Mouse (Mus musculus): ENCODE data around the gene Fam126a. TPM values are rescaled to one million over a fixed set of nuclear protein-coding genes. Genes with fewer than 3 reads are reported as not detected.

Fam126a gene
- polyA plus RNA-seq, 1 experiment from 2014 or later: 29.2 TPM

- Histone ChIP-seq H3K27me3 (ENCODE audit: control insufficient read depth, insufficient read depth, low read length) (no peaks in the 10 kb centered on the region), H3K9ac (ENCODE audit: low read length) (no peak overlapping the region), H3K4me1 (ENCODE audit: control insufficient read depth, insufficient read depth, low read length) (no peaks in the 10 kb centered on the region), H3K36me3 (ENCODE audit: control insufficient read depth, insufficient read depth, low read length) (no peaks in the 10 kb centered on the region), H3K4me2 (ENCODE audit: low read depth, severe bottlenecking) (no peak overlapping the region), H3K9me3 (ENCODE audit: control insufficient read depth, low read length) (no peaks in the 10 kb centered on the region), H3K4me3 (ENCODE audit: low read depth, low read length) (no peak overlapping the region), H3K27ac (replicated peaks; ENCODE audit: low read depth, low read length) (no peak overlapping the region)
- 64% methylated on average over 4 of the region's 4 CpGs for WGBS
- ATAC-seq (ENCODE audit: insufficient number of reproducible peaks, low FRiP score, low TSS enrichment, low read depth): no peak
- DNase-seq (ENCODE audit: low spot score): no peak
Observed at GRCm38 (mm10) chr5:24045998-24046631, 15.6 kb upstream of the Fam126a start.

- H3K36me3 ChIP-seq (ENCODE audit: control insufficient read depth, insufficient read depth, low read length): no peaks in the 10 kb centered on the region
- DNase-seq (ENCODE audit: low spot score): no peak
- no peak overlapping the region for H3K27ac ChIP-seq (replicated peaks; ENCODE audit: low read depth, low read length)
- no peak overlapping the region for H3K4me3 ChIP-seq (ENCODE audit: low read depth, low read length)
- WGBS: 39% methylated on average over 1 of the region's 1 CpGs
- no peak overlapping the region for H3K9ac ChIP-seq (ENCODE audit: low read length)
- no peaks in the 10 kb centered on the region for H3K9me3 ChIP-seq (ENCODE audit: control insufficient read depth, low read length)
- H3K4me1 ChIP-seq (ENCODE audit: control insufficient read depth, insufficient read depth, low read length): no peaks in the 10 kb centered on the region
- H3K4me2 ChIP-seq (ENCODE audit: low read depth, severe bottlenecking): no peak overlapping the region
- ATAC-seq (ENCODE audit: insufficient number of reproducible peaks, low FRiP score, low TSS enrichment, low read depth): no peak
- no peaks in the 10 kb centered on the region for H3K27me3 ChIP-seq (ENCODE audit: control insufficient read depth, insufficient read depth, low read length)
Observed at GRCm38 (mm10) chr5:24044387-24044786, 13.9 kb upstream of the Fam126a start.

GRCm38 (mm10) chr5:24043367-24043766, 12.9 kb upstream of the Fam126a start:
- DNase-seq (ENCODE audit: low spot score) (no peak), ATAC-seq (ENCODE audit: insufficient number of reproducible peaks, low FRiP score, low TSS enrichment, low read depth) (no peak)
- Histone ChIP-seq H3K36me3 (ENCODE audit: control insufficient read depth, insufficient read depth, low read length) (no peaks in the 10 kb centered on the region), H3K4me2 (ENCODE audit: low read depth, severe bottlenecking) (no peak overlapping the region), H3K4me1 (ENCODE audit: control insufficient read depth, insufficient read depth, low read length) (no peaks in the 10 kb centered on the region), H3K27me3 (ENCODE audit: control insufficient read depth, insufficient read depth, low read length) (no peaks in the 10 kb centered on the region), H3K9ac (ENCODE audit: low read length) (no peak overlapping the region), H3K9me3 (ENCODE audit: control insufficient read depth, low read length) (no peaks in the 10 kb centered on the region), H3K4me3 (ENCODE audit: low read depth, low read length) (no peak overlapping the region), H3K27ac (replicated peaks; ENCODE audit: low read depth, low read length) (no peak overlapping the region)
- 93% methylated on average over 2 of the region's 2 CpGs for WGBS

GRCm38 (mm10) chr5:24041341-24041852, 10.9 kb upstream of the Fam126a start:
- Histone ChIP-seq H3K4me1 (ENCODE audit: control insufficient read depth, insufficient read depth, low read length) (no peaks in the 10 kb centered on the region), H3K4me3 (ENCODE audit: low read depth, low read length) (no peak overlapping the region), H3K36me3 (ENCODE audit: control insufficient read depth, insufficient read depth, low read length) (no peaks in the 10 kb centered on the region), H3K9ac (ENCODE audit: low read length) (no peak overlapping the region), H3K27ac (replicated peaks; ENCODE audit: low read depth, low read length) (no peak overlapping the region), H3K9me3 (ENCODE audit: control insufficient read depth, low read length) (no peaks in the 10 kb centered on the region), H3K4me2 (ENCODE audit: low read depth, severe bottlenecking) (no peak overlapping the region), H3K27me3 (ENCODE audit: control insufficient read depth, insufficient read depth, low read length) (no peaks in the 10 kb centered on the region)
- DNase-seq (ENCODE audit: low spot score) (no peak), ATAC-seq (ENCODE audit: insufficient number of reproducible peaks, low FRiP score, low TSS enrichment, low read depth) (no peak)
- 84% methylated on average over 4 of the region's 4 CpGs for WGBS

- no peaks in the 10 kb centered on the region for H3K9me3 ChIP-seq (ENCODE audit: control insufficient read depth, low read length)
- ATAC-seq (ENCODE audit: insufficient number of reproducible peaks, low FRiP score, low TSS enrichment, low read depth) (no peak), DNase-seq (ENCODE audit: low spot score) (no peak)
- no peak overlapping the region for H3K27ac ChIP-seq (replicated peaks; ENCODE audit: low read depth, low read length)
- no peaks in the 10 kb centered on the region for H3K27me3 ChIP-seq (ENCODE audit: control insufficient read depth, insufficient read depth, low read length)
- no peak overlapping the region for H3K4me3 ChIP-seq (ENCODE audit: low read depth, low read length)
- no peak overlapping the region for H3K4me2 ChIP-seq (ENCODE audit: low read depth, severe bottlenecking)
- no peaks in the 10 kb centered on the region for H3K4me1 ChIP-seq (ENCODE audit: control insufficient read depth, insufficient read depth, low read length)
- no peaks in the 10 kb centered on the region for H3K36me3 ChIP-seq (ENCODE audit: control insufficient read depth, insufficient read depth, low read length)
- no peak overlapping the region for H3K9ac ChIP-seq (ENCODE audit: low read length)
Observed at GRCm38 (mm10) chr5:24040601-24041000, 10.1 kb upstream of the Fam126a start.

- H3K9me3 ChIP-seq (ENCODE audit: control insufficient read depth, low read length): no peaks in the 10 kb centered on the region
- H3K27me3 ChIP-seq (ENCODE audit: control insufficient read depth, insufficient read depth, low read length): no peaks in the 10 kb centered on the region
- H3K36me3 ChIP-seq (ENCODE audit: control insufficient read depth, insufficient read depth, low read length): no peaks in the 10 kb centered on the region
- H3K4me3 ChIP-seq (ENCODE audit: low read depth, low read length): no peak overlapping the region
- no peak overlapping the region for H3K4me2 ChIP-seq (ENCODE audit: low read depth, severe bottlenecking)
- no peaks in the 10 kb centered on the region for H3K4me1 ChIP-seq (ENCODE audit: control insufficient read depth, insufficient read depth, low read length)
- no peak for DNase-seq (ENCODE audit: low spot score)
- no peak for ATAC-seq (ENCODE audit: insufficient number of reproducible peaks, low FRiP score, low TSS enrichment, low read depth)
- H3K27ac ChIP-seq (replicated peaks; ENCODE audit: low read depth, low read length): no peak overlapping the region
- WGBS: 88% methylated on average over 5 of the region's 5 CpGs
- no peak overlapping the region for H3K9ac ChIP-seq (ENCODE audit: low read length)
Observed at GRCm38 (mm10) chr5:24039423-24039822, 8.9 kb upstream of the Fam126a start.

- Histone ChIP-seq H3K27me3 (ENCODE audit: control insufficient read depth, insufficient read depth, low read length) (no peaks in the 10 kb centered on the region), H3K36me3 (ENCODE audit: control insufficient read depth, insufficient read depth, low read length) (no peaks in the 10 kb centered on the region), H3K4me3 (ENCODE audit: low read depth, low read length) (no peak overlapping the region), H3K4me1 (ENCODE audit: control insufficient read depth, insufficient read depth, low read length) (no peaks in the 10 kb centered on the region), H3K4me2 (ENCODE audit: low read depth, severe bottlenecking) (no peak overlapping the region), H3K27ac (replicated peaks; ENCODE audit: low read depth, low read length) (no peak overlapping the region), H3K9me3 (ENCODE audit: control insufficient read depth, low read length) (no peaks in the 10 kb centered on the region), H3K9ac (ENCODE audit: low read length) (no peak overlapping the region)
- WGBS: 39% methylated on average over 5 of the region's 5 CpGs
- ATAC-seq (ENCODE audit: insufficient number of reproducible peaks, low FRiP score, low TSS enrichment, low read depth): no peak
- no peak for DNase-seq (ENCODE audit: low spot score)
Observed at GRCm38 (mm10) chr5:24038819-24039218, 8.3 kb upstream of the Fam126a start.

GRCm38 (mm10) chr5:24038190-24038589, 7.7 kb upstream of the Fam126a start:
- H3K4me1 ChIP-seq (ENCODE audit: control insufficient read depth, insufficient read depth, low read length): no peaks in the 10 kb centered on the region
- ATAC-seq (ENCODE audit: insufficient number of reproducible peaks, low FRiP score, low TSS enrichment, low read depth) (no peak), DNase-seq (ENCODE audit: low spot score) (no peak)
- H3K4me3 ChIP-seq (ENCODE audit: low read depth, low read length): no peak overlapping the region
- 95% methylated on average over 2 of the region's 2 CpGs for WGBS
- H3K36me3 ChIP-seq (ENCODE audit: control insufficient read depth, insufficient read depth, low read length): no peaks in the 10 kb centered on the region
- H3K9me3 ChIP-seq (ENCODE audit: control insufficient read depth, low read length): no peaks in the 10 kb centered on the region
- H3K27me3 ChIP-seq (ENCODE audit: control insufficient read depth, insufficient read depth, low read length): no peaks in the 10 kb centered on the region
- H3K4me2 ChIP-seq (ENCODE audit: low read depth, severe bottlenecking): no peak overlapping the region
- no peak overlapping the region for H3K27ac ChIP-seq (replicated peaks; ENCODE audit: low read depth, low read length)
- H3K9ac ChIP-seq (ENCODE audit: low read length): no peak overlapping the region

GRCm38 (mm10) chr5:24036731-24037130, 6.2 kb upstream of the Fam126a start:
- Histone ChIP-seq H3K4me1 (ENCODE audit: control insufficient read depth, insufficient read depth, low read length) (no peaks in the 10 kb centered on the region), H3K4me2 (ENCODE audit: low read depth, severe bottlenecking) (no peak overlapping the region), H3K9ac (ENCODE audit: low read length) (no peak overlapping the region), H3K4me3 (ENCODE audit: low read depth, low read length) (no peak overlapping the region), H3K27ac (replicated peaks; ENCODE audit: low read depth, low read length) (no peak overlapping the region), H3K27me3 (ENCODE audit: control insufficient read depth, insufficient read depth, low read length) (no peaks in the 10 kb centered on the region), H3K36me3 (ENCODE audit: control insufficient read depth, insufficient read depth, low read length) (no peaks in the 10 kb centered on the region), H3K9me3 (ENCODE audit: control insufficient read depth, low read length) (no peaks in the 10 kb centered on the region)
- 76% methylated on average over 6 of the region's 6 CpGs for WGBS
- no peak for DNase-seq (ENCODE audit: low spot score)
- no peak for ATAC-seq (ENCODE audit: insufficient number of reproducible peaks, low FRiP score, low TSS enrichment, low read depth)
